Mouse (Mus musculus): ENCODE measurements at regions not wholly inside any gene's neighbourhood (a gene's known extent, or its start where the extent isn't known, plus 50 kb on each side); places are given as distances from the start of the nearest gene placed in this dataset.

GRCm38 (mm10) chr8:92133484-92134406 lies 223.7 kb upstream of the Irx5 start:
- H3K27me3 ChIP-seq (ENCODE audit: control insufficient read depth, insufficient read depth, insufficient read length) = no peaks in the 10 kb centered on the region
- H3K4me3 ChIP-seq = no peak overlapping the region
- TF ChIP-seq POLR2A (IDR thresholded peaks at IDR 0.05; ENCODE audit: insufficient read length, low read depth) (no peak), MYOG (IDR thresholded peaks at IDR 0.05; ENCODE audit: control insufficient read depth in 1 of 3, insufficient read depth in 1 of 3, insufficient read length in 2 of 3, low read depth in 2 of 3) (no peak), TCF12 (IDR thresholded peaks at IDR 0.05; ENCODE audit: insufficient read depth, poor library complexity, severe bottlenecking) (no peak), TCF3 (IDR thresholded peaks at IDR 0.05; ENCODE audit: insufficient read length, low read depth) (no peak), CEBPB (IDR thresholded peaks at IDR 0.05; ENCODE audit: insufficient read depth, poor library complexity, severe bottlenecking) (no peak), MAX (IDR thresholded peaks at IDR 0.05; ENCODE audit: low read depth) (no peak), SRF (IDR thresholded peaks at IDR 0.05; ENCODE audit: control insufficient read depth, insufficient read length, low read depth) (no peak), E2F4 (IDR thresholded peaks at IDR 0.05; ENCODE audit: insufficient read depth) (no peak), POLR2AphosphoS2 (IDR thresholded peaks at IDR 0.05; ENCODE audit: insufficient read length, low read depth) (no peak)
- no peak overlapping the region for H3K4me2 ChIP-seq (ENCODE audit: low read depth)
- no peaks in the 10 kb centered on the region for H3K36me3 ChIP-seq (ENCODE audit: control insufficient read depth, insufficient read depth)
- H3ac ChIP-seq (ENCODE audit: control insufficient read depth, insufficient read length) = no peak overlapping the region
- no peaks in the 10 kb centered on the region for H3K79me2 ChIP-seq (ENCODE audit: control insufficient read depth, insufficient read depth)

- Histone ChIP-seq H3ac (ENCODE audit: control insufficient read depth, insufficient read length) (no peak overlapping the region), H3K4me2 (ENCODE audit: low read depth) (no peak overlapping the region), H3K4me3 (no peak overlapping the region), H3K79me2 (ENCODE audit: control insufficient read depth, insufficient read depth) (no peaks in the 10 kb centered on the region), H3K27me3 (ENCODE audit: control insufficient read depth, insufficient read depth, insufficient read length) (no peaks in the 10 kb centered on the region), H3K36me3 (ENCODE audit: control insufficient read depth, insufficient read depth) (no peaks in the 10 kb centered on the region)
- TF ChIP-seq CEBPB (IDR thresholded peaks at IDR 0.05; ENCODE audit: insufficient read depth, poor library complexity, severe bottlenecking) = no peak
- no peak for TF ChIP-seq USF1 (IDR thresholded peaks at IDR 0.05; ENCODE audit: low read depth)
- TF ChIP-seq E2F4 (IDR thresholded peaks at IDR 0.05; ENCODE audit: insufficient read depth) = no peak
- no peak for TF ChIP-seq TCF12 (IDR thresholded peaks at IDR 0.05; ENCODE audit: insufficient read depth, poor library complexity, severe bottlenecking)
- no peak for TF ChIP-seq POLR2A (IDR thresholded peaks at IDR 0.05; ENCODE audit: insufficient read length, low read depth)
- no peak for TF ChIP-seq SRF (IDR thresholded peaks at IDR 0.05; ENCODE audit: control insufficient read depth, insufficient read length, low read depth)
- TF ChIP-seq MYOD1 (IDR thresholded peaks at IDR 0.05; ENCODE audit: control insufficient read depth in 1 of 3, insufficient read length in 2 of 3, low read depth in 2 of 3) = no peak
- TF ChIP-seq TCF3 (IDR thresholded peaks at IDR 0.05; ENCODE audit: insufficient read length, low read depth) = no peak
- TF ChIP-seq POLR2AphosphoS2 (IDR thresholded peaks at IDR 0.05; ENCODE audit: insufficient read length, low read depth) = no peak
- TF ChIP-seq REST (IDR thresholded peaks at IDR 0.05; ENCODE audit: insufficient read depth, insufficient read length) = no peak
- no peak for TF ChIP-seq MAX (IDR thresholded peaks at IDR 0.05; ENCODE audit: low read depth)
Observed at GRCm38 (mm10) chr8:92132949-92133348, 224.5 kb upstream of the Irx5 start.

- Histone ChIP-seq H3ac (ENCODE audit: control insufficient read depth, insufficient read length) (no peak overlapping the region), H3K27me3 (ENCODE audit: control insufficient read depth, insufficient read depth, insufficient read length) (peaks cover 2% of the 10 kb centered on the region), H3K36me3 (ENCODE audit: control insufficient read depth, insufficient read depth) (no peaks in the 10 kb centered on the region), H3K4me2 (ENCODE audit: low read depth) (no peak overlapping the region), H3K79me2 (ENCODE audit: control insufficient read depth, insufficient read depth) (no peaks in the 10 kb centered on the region), H3K4me3 (no peak overlapping the region)
- TF ChIP-seq TCF12 (IDR thresholded peaks at IDR 0.05; ENCODE audit: insufficient read depth, poor library complexity, severe bottlenecking) (no peak), MAX (IDR thresholded peaks at IDR 0.05; ENCODE audit: low read depth) (no peak), REST (IDR thresholded peaks at IDR 0.05; ENCODE audit: insufficient read depth, insufficient read length) (no peak), MYOD1 (IDR thresholded peaks at IDR 0.05; ENCODE audit: control insufficient read depth in 1 of 3, insufficient read length in 2 of 3, low read depth in 2 of 3) (no peak), E2F4 (IDR thresholded peaks at IDR 0.05; ENCODE audit: insufficient read depth) (no peak), CEBPB (IDR thresholded peaks at IDR 0.05; ENCODE audit: insufficient read depth, poor library complexity, severe bottlenecking) (no peak), TCF3 (IDR thresholded peaks at IDR 0.05; ENCODE audit: insufficient read length, low read depth) (no peak), SRF (IDR thresholded peaks at IDR 0.05; ENCODE audit: control insufficient read depth, insufficient read length, low read depth) (no peak), USF1 (IDR thresholded peaks at IDR 0.05; ENCODE audit: low read depth) (no peak), MYOG (IDR thresholded peaks at IDR 0.05; ENCODE audit: control insufficient read depth in 1 of 3, insufficient read depth in 1 of 3, insufficient read length in 2 of 3, low read depth in 2 of 3) (no peak), POLR2A (IDR thresholded peaks at IDR 0.05; ENCODE audit: insufficient read length, low read depth) (no peak), POLR2AphosphoS2 (IDR thresholded peaks at IDR 0.05; ENCODE audit: insufficient read length, low read depth) (no peak)
Observed at GRCm38 (mm10) chr8:92132526-92132925, 224.9 kb upstream of the Irx5 start.

- H3K4me2 ChIP-seq (ENCODE audit: low read depth) = no peak overlapping the region
- H3ac ChIP-seq (ENCODE audit: control insufficient read depth, insufficient read length) = no peak overlapping the region
- TF ChIP-seq TCF12 (IDR thresholded peaks at IDR 0.05; ENCODE audit: insufficient read depth, poor library complexity, severe bottlenecking) (no peak), USF1 (IDR thresholded peaks at IDR 0.05; ENCODE audit: low read depth) (peak; percentile 70), POLR2A (IDR thresholded peaks at IDR 0.05; ENCODE audit: insufficient read length, low read depth) (no peak), MAX (IDR thresholded peaks at IDR 0.05; ENCODE audit: low read depth) (no peak)
- no peak overlapping the region for H3K4me3 ChIP-seq
- H3K36me3 ChIP-seq (ENCODE audit: control insufficient read depth, insufficient read depth) = no peaks in the 10 kb centered on the region
- peaks cover 3% of the 10 kb centered on the region for H3K27me3 ChIP-seq (ENCODE audit: control insufficient read depth, insufficient read depth, insufficient read length)
- no peaks in the 10 kb centered on the region for H3K79me2 ChIP-seq (ENCODE audit: control insufficient read depth, insufficient read depth)
Observed at GRCm38 (mm10) chr8:92130025-92130557, 227.3 kb upstream of the Irx5 start.
